Mouse (Mus musculus): Measurements from ENCODE around the gene Gm11168. TPM values are rescaled to one million over a fixed set of nuclear protein-coding genes. Genes with fewer than 3 reads are reported as not detected.
"Not testable (repeated sequence)": the region's sequence is repeated elsewhere in the genome, so short reads cannot be mapped to it uniquely, and the experiment has no call there.

Gm11168 gene
- polyA plus RNA-seq, 1 experiment from 2014 or later = not detected

GRCm38 (mm10) chr9:3034299-3034698 lies 31.2 kb downstream of the Gm11168 start, which contains the start of gene Gm17535:
Gene Gm17535, plus strand, starts transcription at chr9:3034599.
- H3K4me3 ChIP-seq; H3K27me3 ChIP-seq (ENCODE audit: insufficient read depth, poor library complexity, severe bottlenecking); H3K4me1 ChIP-seq; H3K9me3 ChIP-seq; H3K36me3 ChIP-seq; H3K27ac ChIP-seq; DNase-seq (ENCODE audit: low spot score): not testable (repeated sequence)
- 60% methylated on average over 1 of the region's 8 CpGs for WGBS

- not testable (repeated sequence) for DNase-seq (ENCODE audit: low spot score); H3K4me3 ChIP-seq; H3K27me3 ChIP-seq (ENCODE audit: insufficient read depth, poor library complexity, severe bottlenecking); H3K4me1 ChIP-seq; H3K36me3 ChIP-seq; H3K27ac ChIP-seq; H3K9me3 ChIP-seq
- WGBS = 75% methylated on average over 8 of the region's 8 CpGs
Measured at GRCm38 (mm10) chr9:3036577-3036976, 33.4 kb downstream of the Gm11168 start, which contains the start of gene Gm10715. Gene Gm10715, plus strand, starts transcription at chr9:3036877.

GRCm38 (mm10) chr9:3038161-3038560 lies 35.0 kb downstream of the Gm11168 start:
- H3K36me3 ChIP-seq; H3K4me3 ChIP-seq; DNase-seq (ENCODE audit: low spot score); H3K9me3 ChIP-seq; H3K27ac ChIP-seq; H3K27me3 ChIP-seq (ENCODE audit: insufficient read depth, poor library complexity, severe bottlenecking); H3K4me1 ChIP-seq: not testable (repeated sequence)
- 62% methylated on average over 4 of the region's 4 CpGs for WGBS

Small RNA genes within 50 kb of the gene (microRNA-seq; reads per million reads assigned to microRNA genes)
- gene Mir101c = not detected

Other genes starting within 250 kb of the Gm11168 start
- gene Gm10722, start 2.4 kb upstream of the Gm11168 start, polyA plus RNA-seq (2016; fragmentation: Nextera tagmentation; extraction: Ambion mirVana) = not detected in 2 replicates
- not detected in 2 replicates for gene Gm10721, start 9.8 kb downstream of the Gm11168 start, polyA plus RNA-seq (2016; fragmentation: Nextera tagmentation; extraction: Ambion mirVana)
- not detected in 2 replicates for gene Gm10720, start 12.3 kb downstream of the Gm11168 start, polyA plus RNA-seq (2016; fragmentation: Nextera tagmentation; extraction: Ambion mirVana)
- gene Gm10719, start 14.1 kb downstream of the Gm11168 start, polyA plus RNA-seq (2016; fragmentation: Nextera tagmentation; extraction: Ambion mirVana) = not detected in 2 replicates
- not detected in 2 replicates for gene Gm10718, start 20.2 kb downstream of the Gm11168 start, polyA plus RNA-seq (2016; fragmentation: Nextera tagmentation; extraction: Ambion mirVana)
- not detected in 2 replicates for gene Gm10717, start 22.1 kb downstream of the Gm11168 start, polyA plus RNA-seq (2016; fragmentation: Nextera tagmentation; extraction: Ambion mirVana)
- gene Gm17535, start 31.3 kb downstream of the Gm11168 start, polyA plus RNA-seq (2016; fragmentation: Nextera tagmentation; extraction: Ambion mirVana) = not detected in 2 replicates
- not detected in 2 replicates for gene Gm10715, start 33.5 kb downstream of the Gm11168 start, polyA plus RNA-seq (2016; fragmentation: Nextera tagmentation; extraction: Ambion mirVana)